Mouse (Mus musculus) ZHBTc4 (cell line): ENCODE measurements around the gene Comt.

Source experiments
- DNase-seq: peaks from one replicate; pipeline ENCODE4 v3.0.0-alpha.2; 2011; ENCODE audit warnings: low read depth, low spot score

Gene Comt

DNA sequence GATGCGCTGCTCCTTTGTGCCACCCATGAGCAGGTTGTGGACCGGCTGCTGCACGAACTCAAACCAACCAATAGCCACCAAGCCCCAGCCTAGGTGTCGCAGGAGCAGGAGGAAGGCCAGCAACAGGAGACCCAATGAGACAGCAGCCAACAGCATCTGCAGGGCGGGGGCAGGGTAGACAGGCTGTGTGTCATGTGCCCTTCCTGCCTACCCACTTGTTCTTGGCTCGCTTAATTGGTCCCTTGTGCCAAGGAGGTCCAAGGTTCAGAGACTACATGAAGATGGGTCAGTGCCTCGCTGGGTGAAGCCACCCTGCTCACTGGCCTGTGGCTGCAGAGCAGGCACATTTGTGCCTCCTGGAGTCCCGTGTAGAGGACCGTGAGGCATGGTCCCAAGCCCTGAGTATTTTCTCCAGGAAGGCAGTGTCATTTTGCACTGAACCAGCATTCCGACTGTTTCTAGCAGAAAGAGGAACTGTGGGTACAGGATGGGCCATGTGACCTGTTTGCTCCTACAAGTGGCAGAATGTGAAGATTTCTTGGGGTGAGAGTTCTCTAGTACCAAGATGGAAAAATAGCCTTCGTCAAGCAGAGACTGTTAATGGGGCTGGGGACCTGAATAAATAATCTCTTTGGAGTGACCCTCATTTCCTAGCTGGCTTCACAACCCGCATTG, 14.7 kb downstream of the Comt start:
- no peak for DNase-seq

DNA sequence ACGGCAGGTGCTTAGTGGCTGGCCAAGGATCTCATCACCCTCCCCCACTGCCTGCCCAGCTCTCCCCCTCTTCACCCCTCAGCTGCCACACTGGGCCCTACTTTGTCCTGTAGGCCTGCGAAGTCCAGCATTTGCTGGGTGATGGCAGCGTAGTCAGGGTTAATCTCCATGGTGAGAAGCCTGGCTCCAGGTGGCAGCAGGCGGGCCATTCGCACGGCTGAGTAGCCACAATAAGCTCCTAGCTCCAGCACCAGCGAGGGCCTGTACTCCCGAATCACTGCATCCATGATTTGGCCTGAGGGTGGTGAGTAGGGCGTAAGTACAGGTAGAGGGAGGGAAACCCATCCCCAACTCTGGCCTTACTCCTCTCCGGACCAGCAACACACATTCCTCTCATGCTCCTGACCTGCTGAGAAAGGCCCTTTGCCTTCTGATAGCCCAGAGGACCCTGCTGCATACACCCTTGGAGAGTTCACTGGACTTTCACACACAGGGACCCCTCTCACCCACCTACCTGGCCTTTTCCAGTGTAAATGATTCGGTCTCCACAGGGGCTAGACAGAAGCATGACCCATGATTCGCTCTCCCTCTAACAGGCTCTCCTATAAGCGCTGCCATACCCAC, 15.5 kb downstream of the Comt start:
- DNase-seq = no peak

DNA sequence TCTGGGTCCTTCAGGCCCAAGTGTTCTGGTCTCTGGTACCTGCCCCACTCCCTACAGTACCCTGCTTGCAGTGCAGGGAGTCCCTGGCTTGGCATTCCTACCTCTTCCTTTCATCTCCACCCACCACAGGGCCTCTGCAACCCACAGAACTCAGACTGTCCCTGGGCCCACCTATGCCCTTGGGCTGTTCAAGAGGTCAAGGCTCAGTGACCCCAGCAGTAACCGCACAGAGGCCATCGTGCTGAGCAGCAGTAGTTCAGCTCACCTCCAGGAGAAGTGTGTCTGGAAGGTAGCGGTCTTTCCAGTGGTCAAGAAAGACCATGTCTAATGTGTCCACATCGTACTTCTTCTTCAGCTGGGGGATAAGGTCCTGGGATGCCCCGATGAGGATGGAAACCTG, 16.2 kb downstream of the Comt start:
- no peak for DNase-seq

DNA sequence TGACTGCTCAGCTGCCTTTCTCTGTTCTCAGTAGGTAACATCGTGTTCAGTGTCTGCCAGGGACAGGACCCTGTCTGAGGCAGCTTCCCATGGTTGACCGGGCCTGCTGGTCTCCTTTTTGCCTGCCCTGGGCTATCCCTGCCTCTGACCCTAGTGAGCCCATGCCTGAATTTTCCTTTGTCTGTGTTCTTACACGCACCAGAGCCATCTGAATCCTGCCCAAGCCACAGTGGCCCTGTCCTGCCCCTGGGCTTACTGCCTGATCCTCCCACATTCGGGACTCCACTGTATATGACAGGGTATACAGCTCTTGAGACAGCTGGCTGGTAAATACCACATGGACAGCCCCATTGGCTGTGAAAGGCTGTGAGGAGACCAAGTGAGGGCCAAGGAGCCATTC, 16.9 kb downstream of the Comt start:
- DNase-seq = no peak

DNA sequence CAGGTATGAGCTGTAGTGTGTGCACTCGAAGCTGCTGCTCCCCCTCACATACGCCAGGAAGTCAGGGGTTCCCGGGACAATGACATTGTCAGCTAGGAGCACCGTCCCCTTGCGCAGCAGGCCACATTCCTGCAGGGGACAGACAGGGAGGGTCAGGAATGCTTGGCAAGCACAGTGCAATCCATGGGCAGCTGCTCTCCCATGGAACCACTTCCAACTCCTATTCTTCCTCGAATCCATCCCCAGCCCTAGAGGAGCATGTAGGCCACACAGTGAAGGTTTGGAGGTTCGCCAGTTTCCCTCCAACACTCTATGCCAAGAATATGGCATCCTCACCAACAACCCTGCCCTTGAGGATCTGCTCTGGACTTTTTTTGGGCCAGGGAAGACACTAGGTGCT, 18.7 kb downstream of the Comt start:
- no peak for DNase-seq

DNA sequence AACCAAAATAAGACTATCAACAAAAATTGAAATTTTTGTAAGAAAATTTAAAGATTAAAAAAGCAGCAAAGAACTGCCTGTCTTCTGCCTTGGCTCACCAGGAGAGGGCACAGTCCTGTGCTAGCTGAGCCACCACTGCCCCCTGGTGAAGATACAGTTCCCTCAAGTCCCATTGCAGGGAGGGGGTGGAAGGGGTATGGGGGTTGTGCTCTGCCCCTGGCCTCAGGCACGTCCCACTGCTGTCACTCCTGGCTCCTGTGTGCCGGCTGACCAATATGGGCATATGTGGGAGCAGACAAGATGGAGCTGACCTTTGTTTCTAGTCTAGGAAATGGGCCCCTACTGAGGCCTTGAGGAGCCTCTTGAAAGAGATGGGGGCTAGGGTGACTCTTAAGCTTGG, 20.4 kb downstream of the Comt start:
- DNase-seq = peak; percentile 61

DNA sequence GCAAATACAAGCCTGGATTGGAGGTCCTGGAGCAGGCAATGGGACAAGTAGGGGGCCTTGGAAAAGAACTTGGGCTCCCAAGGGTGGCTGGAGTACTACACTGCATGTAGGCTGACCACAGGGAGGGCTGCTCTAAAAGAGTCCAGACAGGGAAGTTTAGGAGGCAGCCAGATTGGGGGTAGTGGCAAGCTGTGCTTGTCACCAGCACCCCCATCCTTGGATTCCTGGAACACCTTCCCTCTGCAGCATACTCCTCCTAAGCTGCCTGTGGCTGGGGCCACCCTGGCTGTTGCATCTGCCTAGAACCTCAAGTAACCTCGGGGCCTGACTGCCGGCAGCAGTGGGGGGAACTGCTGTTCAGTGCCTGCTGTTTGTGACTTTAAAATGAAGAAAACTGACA, 20.8 kb downstream of the Comt start:
- no peak for DNase-seq

DNA sequence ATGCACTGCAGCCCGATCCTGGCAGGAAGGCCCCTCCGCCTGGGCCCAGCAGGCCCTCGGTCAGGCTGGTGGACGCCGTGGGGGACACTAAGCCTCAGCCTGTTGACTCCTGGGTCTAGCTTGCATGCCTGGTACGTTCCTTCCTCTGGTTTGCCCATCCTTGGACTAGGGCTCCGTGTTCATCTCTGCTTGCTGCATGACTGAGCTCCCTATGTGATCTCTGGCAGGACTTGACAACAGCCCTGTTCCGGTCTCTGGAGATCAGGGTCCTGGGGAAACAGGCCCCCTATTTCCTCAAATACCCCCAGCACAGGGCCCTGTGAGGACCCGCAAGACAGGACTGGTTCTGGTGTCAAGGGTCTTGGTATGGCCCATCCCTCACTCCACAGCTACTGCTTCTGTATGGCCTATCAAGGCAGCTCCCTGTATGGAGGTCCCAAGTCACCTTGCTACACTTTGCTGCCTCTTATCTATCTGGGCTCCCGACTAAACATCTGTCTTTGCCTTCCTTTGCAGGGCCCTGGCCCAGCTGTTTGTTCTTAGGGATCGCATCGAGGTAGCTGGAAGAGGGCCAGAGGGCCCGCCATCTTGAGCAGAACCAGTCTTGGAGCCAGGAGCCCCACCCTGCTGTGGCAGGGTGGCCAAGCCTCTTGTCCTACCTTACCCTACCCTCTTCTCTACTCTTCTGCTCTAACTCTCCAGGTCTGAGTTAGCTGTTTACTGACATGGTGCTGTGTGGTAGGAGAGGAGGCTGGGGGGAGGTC, 21.4 kb downstream of the Comt start:
- DNase-seq = no peak

DNA sequence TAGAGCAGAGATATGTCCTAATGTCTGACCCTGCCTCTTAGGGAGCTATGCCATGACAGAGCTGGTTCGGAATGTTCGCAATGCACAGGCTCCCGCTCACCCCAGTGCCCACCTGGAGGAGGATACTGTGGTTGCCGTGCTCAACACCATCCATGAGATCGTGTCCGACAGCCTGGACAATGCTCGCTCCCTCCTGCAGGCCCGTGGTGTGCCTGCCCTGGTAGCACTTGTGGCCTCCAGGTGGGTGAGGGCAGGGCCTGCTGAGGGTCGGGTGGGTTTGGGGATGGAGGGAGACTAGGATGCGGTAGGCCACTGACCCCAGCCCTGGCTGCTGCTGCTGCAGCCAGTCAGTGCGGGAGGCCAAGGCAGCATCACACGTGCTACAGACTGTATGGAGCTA, 23.4 kb downstream of the Comt start:
- DNase-seq = no peak

DNA sequence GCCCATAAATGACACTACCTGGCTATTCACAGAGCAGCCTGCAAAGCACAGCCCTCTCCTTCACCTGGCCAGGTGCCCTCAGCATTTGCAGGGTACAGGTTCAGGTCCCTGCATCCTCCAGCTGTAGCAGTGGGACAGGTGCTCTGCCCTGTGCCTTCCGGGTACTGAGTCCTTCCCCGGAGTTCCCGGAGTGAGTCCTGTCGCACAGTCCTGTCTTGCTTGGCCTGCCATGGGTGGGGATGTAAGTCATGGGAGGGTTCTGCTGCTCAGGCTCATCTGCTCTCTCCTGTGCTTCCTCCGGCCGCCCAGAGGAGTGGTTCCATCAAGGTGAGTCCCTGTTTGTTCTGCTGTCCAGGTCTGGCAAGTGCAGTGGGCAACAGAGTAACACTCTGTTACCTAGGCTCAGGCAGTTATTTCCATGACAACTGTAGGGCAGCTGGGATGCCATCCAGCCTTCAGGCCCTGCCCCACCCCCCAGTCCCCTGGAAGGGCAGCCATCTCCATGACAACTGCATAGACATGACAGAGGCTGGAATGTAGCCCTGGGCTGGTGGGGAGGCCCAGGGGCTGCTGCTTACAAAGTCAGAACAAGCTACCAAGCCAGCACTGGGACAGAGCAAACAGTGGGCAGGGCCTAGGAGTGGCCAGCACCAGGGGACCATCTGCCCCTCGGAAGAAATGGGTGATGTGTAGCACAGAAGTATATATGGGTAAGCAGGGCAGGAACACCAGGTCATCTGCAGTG, 26.0 kb downstream of the Comt start:
- DNase-seq = peak; percentile 87

DNA sequence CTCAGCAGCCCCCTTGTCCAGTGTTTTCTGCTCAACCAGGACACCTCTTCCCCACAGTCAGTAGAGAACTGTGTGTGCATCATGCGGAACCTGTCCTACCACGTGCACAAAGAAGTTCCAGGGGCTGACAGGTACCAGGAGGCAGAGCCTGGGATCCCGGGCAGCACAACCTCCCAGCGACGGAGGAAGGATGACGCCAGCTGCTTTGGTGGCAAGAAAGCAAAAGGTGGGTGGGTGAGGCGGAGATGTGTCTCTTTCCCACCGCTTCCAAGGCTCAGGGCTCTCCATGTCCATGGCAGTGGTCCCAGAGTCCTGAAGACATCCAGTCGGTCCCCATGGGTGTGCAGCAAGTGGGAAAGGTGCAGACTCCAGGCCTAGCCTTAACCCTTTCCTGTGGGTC, 26.6 kb downstream of the Comt start:
- no peak for DNase-seq

DNA sequence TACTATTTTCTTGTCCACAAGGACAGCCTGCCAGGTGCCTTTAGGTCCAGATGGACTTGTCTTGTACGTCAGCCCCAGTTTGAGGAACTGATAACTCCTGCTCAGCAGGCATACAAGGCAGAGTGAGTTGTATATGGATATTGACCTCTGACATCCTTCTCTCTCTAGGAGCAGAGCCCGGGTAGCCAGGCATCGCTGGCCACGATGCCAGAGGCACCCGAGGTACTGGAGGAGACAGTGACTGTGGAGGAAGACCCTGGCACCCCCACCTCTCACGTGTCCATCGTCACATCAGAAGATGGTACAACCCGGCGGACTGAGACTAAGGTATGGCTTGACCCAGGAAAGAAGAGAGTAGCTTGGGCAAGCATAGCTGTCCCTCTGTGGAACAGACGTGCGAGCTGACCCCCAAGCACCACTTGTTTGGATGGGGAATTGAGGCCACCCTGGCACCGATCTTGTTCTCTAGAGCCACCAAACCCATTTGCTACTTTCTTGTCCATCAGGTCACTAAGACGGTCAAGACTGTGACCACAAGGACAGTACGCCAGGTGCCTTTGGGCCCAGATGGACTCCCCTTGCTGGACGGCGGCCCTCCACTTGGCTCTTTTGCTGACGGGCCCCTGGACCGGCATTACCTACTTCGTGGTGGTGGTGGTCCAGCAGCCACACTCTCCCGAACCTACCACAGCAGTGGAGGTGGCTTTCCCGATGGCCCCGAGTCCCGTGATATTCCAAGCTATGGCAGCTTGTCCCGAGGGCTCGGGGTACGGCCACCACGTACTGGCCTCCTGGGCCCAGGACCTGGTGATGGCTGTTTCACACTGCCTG, 29.6 kb downstream of the Comt start:
- DNase-seq = no peak

DNA sequence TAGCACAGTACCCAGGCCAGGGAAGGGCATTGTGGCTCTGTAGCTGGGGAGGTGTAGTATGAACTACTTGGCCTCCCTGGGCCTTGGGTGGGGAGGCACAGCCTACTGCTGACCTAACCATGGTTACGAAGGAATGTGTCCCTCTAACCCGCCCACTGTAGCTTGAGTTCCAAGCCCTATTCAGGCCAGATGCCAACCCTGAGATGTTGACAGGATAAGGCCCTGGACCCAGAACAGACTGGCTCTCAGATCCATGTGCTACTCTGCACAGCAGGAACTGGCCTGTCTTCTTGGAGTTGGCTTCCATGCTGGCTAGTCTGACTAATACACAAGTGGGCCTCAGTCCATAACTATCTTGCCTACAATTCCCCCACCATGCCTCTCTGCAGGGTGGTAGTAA, 30.5 kb downstream of the Comt start:
- no peak for DNase-seq

DNA sequence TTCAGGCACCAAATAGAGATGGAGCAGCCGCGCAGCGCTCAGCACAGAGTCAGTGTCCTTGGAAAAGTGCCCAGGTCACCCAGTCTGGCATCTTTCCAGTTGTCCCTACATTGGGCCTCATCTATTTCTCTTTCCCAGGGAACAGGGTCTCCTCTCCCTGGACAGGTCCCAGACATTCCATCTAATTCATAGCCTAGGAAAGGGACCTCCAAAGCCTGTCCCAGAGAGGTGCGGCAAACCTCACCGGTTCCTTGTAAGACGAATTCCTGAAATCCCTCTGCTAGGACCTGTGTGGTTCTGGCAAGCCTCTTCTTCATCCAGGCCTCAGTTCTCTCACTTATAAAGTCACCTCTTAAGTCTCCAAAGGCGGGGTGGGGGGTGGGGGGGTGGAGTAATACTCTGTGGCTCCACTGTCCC, 31.0 kb downstream of the Comt start:
- DNase-seq = peak; percentile 53

DNA sequence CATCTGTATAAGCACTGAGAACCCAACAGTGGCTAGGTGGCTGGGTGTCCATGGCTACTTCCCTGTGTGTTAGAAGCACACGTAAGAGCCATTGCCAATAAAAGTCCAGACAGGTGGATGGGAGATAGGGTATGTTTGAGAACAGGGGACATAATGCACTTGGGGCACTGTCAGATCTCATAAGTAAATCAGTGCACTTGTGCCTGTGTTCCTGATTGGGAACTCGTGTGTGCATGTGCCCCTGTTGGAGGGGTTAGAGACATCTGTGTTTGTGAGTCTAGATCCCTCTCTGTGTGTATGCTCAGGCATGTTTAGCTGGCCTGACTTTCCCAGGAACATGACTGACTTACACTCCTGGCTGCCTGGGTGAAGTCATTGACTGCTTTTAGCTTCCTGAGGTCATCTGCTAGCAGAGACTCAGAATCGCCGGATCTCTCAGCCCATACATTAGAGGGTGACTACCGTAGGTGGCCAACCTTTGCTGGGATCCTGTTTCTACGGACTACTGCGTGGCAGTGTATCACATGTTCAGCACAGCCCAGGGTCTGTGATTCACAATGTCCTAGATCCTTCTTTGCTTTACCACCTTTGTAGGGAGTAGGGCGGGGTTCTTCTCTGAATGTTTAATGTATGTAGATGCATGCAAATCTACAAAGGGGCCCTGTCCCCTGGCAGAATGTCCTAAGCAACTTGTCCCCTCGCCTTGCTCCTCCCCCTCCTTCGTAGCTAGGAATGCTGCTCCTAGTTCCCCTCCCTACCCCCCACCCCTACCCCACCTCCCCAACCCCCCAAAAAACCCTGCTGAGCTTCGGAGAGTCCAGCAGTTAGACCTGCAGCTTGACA, 31.7 kb downstream of the Comt start:
- peak; percentile 90 for DNase-seq

DNA sequence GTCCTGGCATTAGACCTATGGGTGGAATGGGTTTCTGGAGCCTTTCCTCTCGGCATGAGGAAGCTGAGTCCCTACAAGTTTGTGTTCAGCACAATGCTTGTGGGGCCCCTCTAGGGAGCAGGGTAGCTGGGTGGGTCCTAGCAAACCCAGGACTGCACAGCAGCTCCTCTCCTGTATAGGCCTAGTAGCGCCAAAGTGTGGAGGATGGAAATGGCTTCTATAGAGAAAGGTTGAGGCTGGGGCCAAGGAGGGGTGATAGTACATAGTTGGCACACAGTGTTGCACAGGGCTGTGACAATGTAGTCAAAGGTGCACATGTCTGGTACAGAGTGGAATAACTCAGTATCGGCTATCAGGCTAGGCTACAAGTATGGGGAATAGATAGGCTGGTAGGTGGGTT, 32.6 kb downstream of the Comt start:
- DNase-seq = no peak

DNA sequence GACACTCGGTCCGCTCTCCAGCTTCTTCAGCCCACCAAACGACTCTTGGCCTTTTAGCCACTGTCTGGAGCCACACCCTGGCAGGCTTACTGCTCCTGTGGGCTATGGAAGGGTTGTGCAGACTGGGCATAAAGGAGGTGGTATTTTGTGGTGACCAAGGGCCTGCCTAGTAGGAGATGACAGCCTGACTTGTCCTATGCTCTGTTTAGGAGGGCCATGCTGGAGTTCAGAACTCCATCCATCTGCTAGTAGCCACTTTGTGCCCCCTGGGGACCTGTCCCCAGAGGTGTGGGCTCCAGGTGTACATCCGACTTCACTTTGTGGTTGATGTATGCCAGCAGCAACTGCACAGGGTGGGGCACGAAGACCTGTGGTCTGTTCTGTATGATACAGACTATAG, 33.1 kb downstream of the Comt start:
- no peak for DNase-seq

DNA sequence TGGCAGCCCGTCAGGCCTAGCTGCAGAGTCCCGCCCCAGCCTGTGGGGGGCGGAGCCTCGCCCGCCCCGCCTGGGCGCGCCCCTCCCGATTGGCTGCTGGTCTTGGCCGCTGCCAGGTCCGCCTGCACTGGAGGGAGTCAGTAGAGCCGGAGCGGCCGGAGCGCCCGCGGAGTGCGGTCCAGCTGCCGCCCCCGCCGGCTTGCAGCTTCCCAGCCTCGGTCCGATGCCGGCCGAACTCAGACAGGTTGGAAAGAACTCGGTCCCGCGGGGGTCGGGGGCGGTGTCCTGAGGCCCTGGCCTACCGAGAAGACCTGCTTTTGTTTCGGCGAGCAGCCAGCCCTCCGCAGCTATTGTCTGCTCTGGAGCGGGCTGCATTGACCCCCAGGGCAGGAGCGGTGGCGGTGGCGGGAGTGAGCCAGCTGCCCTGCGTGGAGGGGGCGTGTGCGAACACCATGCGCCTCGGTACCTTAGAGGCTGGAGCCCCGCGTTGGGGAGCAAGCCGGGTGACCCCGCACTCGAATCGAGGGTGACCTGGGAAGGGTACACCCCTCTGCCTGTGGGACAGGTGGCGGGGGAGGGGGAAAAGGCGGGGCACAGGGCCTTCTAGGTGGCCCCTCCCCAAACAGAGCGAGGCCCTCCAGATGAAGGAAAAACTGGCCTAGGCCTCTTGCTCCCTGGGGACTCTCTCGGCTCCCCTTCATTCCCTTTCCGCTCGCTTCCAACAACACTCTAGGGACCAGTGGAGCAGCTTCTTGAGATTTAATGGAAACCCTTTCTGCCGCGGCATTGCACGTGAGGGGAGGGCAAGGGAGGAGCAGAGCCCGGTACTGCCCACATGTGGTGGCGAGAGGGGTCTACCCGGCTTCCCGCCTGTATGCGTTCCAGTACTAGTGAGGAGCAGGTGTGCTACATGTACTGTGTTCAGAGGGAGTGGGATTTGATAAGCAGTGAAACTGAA, 33.9 kb downstream of the Comt start:
- peak; percentile 93 for DNase-seq

DNA sequence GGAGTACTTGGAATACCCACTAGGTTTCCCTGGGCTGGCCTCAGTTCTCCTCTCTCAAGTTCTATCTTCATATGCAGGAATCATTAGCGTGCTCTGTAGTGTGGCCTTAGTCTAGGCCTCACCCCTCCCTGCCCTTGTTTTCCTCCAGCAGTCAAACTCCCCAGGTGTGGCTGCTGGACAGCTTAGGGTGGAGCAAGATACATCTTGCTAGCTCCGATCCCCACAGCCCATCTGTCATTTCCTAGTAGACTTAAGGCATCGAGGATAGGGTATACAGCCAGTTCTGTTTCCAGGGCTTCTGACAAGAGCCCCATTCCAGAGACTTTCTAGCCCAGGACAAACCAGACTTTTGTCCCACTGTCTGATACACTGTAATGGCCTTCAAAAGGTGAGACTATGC, 34.9 kb downstream of the Comt start:
- DNase-seq = no peak
